In genomic region chr10:113027300-113027699, GRCm38 (mm10) we compare ENCODE assay signal across 8 mouse cellular contexts.
DNase-seq lines count a peak whose midpoint lies in the region; ATAC-seq lines count a peak whose summit lies in the region.

No protein-coding gene starts in this region.

- intact Hi-C loops in heart, postnatal 10 days (cut with DNase I): no loop called here
- intact Hi-C loops in heart, postnatal 25 days (cut with DNase I): no loop called here

- H3K27me3 ChIP-seq in forebrain, embryonic 15.5 days: no peaks in the 10 kb centered on the region
- no peaks in the 10 kb centered on the region for H3K27me3 ChIP-seq in intestine, embryonic 16.5 days (replicated peaks; ENCODE audit: control insufficient read depth, insufficient read depth, low read length)

- WGBS in forebrain, embryonic 15.5 days: 7% methylated on average over 5 of the region's 5 CpGs
- WGBS in intestine, embryonic 16.5 days: 12% methylated on average over 5 of the region's 5 CpGs

- no peaks in the 10 kb centered on the region for H3K4me1 ChIP-seq in forebrain, embryonic 15.5 days
- no peaks in the 10 kb centered on the region for H3K4me1 ChIP-seq in intestine, embryonic 16.5 days (ENCODE audit: control insufficient read depth, insufficient read depth, low read length)

- no peak overlapping the region for H3K4me3 ChIP-seq in forebrain, embryonic 15.5 days
- no peak overlapping the region for H3K4me3 ChIP-seq in intestine, embryonic 16.5 days (ENCODE audit: low read length)

- H3K27ac ChIP-seq in forebrain, embryonic 15.5 days (replicated peaks): no peak overlapping the region
- no peak overlapping the region for H3K27ac ChIP-seq in intestine, embryonic 16.5 days (ENCODE audit: low read length)

- no peaks in the 10 kb centered on the region for H3K36me3 ChIP-seq in forebrain, embryonic 15.5 days
- H3K36me3 ChIP-seq in intestine, embryonic 16.5 days (ENCODE audit: control insufficient read depth, insufficient read depth, low read length): no peaks in the 10 kb centered on the region

- H3K4me2 ChIP-seq in forebrain, embryonic 15.5 days (replicated peaks): no peak overlapping the region
- no peak overlapping the region for H3K4me2 ChIP-seq in intestine, embryonic 16.5 days (ENCODE audit: low read depth, low read length)

- no peak overlapping the region for H3K9ac ChIP-seq in forebrain, embryonic 15.5 days (replicated peaks)
- no peak overlapping the region for H3K9ac ChIP-seq in intestine, embryonic 16.5 days (ENCODE audit: low read depth, low read length)

- ATAC-seq in forebrain, embryonic 15.5 days (replicated peaks): 0 out of 2 replicates have a peak, but pooled peaks have one; percentile 67
- ATAC-seq in activated CD4-positive, CD25-positive, alpha-beta regulatory T cell, adult 4 months: no peak
- no peak for ATAC-seq in intestine, embryonic 16.5 days

- DNase-seq in heart, postnatal 10 days: peak; percentile 5 to 42
- DNase-seq in heart, postnatal 25 days (ENCODE audit: low spot score): no peak
- DNase-seq in right cerebral cortex, adult 2 months (ENCODE audit: low spot score in 2 of 2): peak; percentile 18 to 55
- no peak for DNase-seq in right cerebral cortex, postnatal 25 days
- DNase-seq in retina, embryonic 14.5 days (ENCODE audit: low spot score): peak; percentile 78

- no peaks in the 10 kb centered on the region for H3K9me3 ChIP-seq in forebrain, embryonic 15.5 days
- H3K9me3 ChIP-seq in intestine, embryonic 16.5 days (ENCODE audit: control insufficient read depth, low read length): no peaks in the 10 kb centered on the region

Comparison
In these comparisons a context has a peak if more than half of its experiments do, and no peak if none do; other contexts are left out.
1. DNase-seq: peak in heart, postnatal 10 days (2 of 2), right cerebral cortex, adult 2 months (2 of 2) and retina, embryonic 14.5 days (single experiment); none in heart, postnatal 25 days (single experiment) and right cerebral cortex, postnatal 25 days (single experiment).